Mouse (Mus musculus) testis, adult 2 months (tissue): ENCODE data around the gene Blm. TPM values are rescaled to one million over a fixed set of nuclear protein-coding genes. Genes with fewer than 3 reads are reported as not detected.

Experiments
- H3K27ac ChIP-seq: fragments of 200-500 bp; 2 replicates; pipeline ENCODE4 v1.5.1; 2012; ENCODE audit warnings: low read depth, low read length; ENCODE audit not compliant: control insufficient read depth, insufficient read depth
- H3K27me3 ChIP-seq: fragments of 200-500 bp; 2 replicates; pipeline ENCODE4 v1.6.1; 2012; ENCODE audit warnings: mild to moderate bottlenecking, low read length, moderate library complexity; ENCODE audit not compliant: control insufficient read depth, insufficient read depth
- H3K36me3 ChIP-seq: fragments of 200-500 bp; 2 replicates; pipeline ENCODE4 v1.6.1; 2012; ENCODE audit warnings: mild to moderate bottlenecking, low read length; ENCODE audit not compliant: control insufficient read depth, insufficient read depth
- H3K4me1 ChIP-seq: fragments of 200-500 bp; 2 replicates; pipeline ENCODE4 v1.6.1; 2012; ENCODE audit warnings: low read length; ENCODE audit not compliant: control insufficient read depth, insufficient read depth
- H3K4me3 ChIP-seq: fragments of 200-500 bp; 2 replicates; pipeline ENCODE4 v1.5.1; 2012; ENCODE audit warnings: low read depth, mild to moderate bottlenecking, low read length, moderate library complexity, mixed read lengths; ENCODE audit not compliant: control insufficient read depth
- CTCF ChIP-seq: fragments of 200-500 bp; IDR thresholded peaks from 2 replicates; pipeline ENCODE4 v1.5.1; 2012; ENCODE audit warnings: low read depth, mild to moderate bottlenecking, inconsistent platforms, low read length, moderate library complexity; ENCODE audit not compliant: control insufficient read depth, insufficient read depth, insufficient replicate concordance
- POLR2A ChIP-seq: fragments of 200-500 bp; IDR thresholded peaks from 2 replicates; pipeline ENCODE4 v1.6.1; 2012; ENCODE audit warnings: low read depth, mild to moderate bottlenecking, inconsistent platforms, low read length, moderate library complexity; ENCODE audit not compliant: control insufficient read depth
- polyA plus RNA-seq: library from polyadenylated mRNA; depleted of rRNA; stranded (reverse); fragments of >200 nt; gene quantifications from 2 replicates; pipeline ENCODE4 v1.2.3, GENCODE M21; 2012

The Blm gene
- polyA plus RNA-seq, 1 experiment: 7.0 TPM

- H3K27ac ChIP-seq: no peak overlapping the region; the same call in 1 of the 2 replicates
- no peak for TF ChIP-seq POLR2A
- no peak for TF ChIP-seq CTCF
- no peak overlapping the region for H3K4me3 ChIP-seq
- H3K36me3 ChIP-seq: no peaks in the 10 kb centered on the region
- no peaks in the 10 kb centered on the region for H3K27me3 ChIP-seq
- no peaks in the 10 kb centered on the region; the same call in 1 of the 2 replicates for H3K4me1 ChIP-seq
Observed at GRCm38 (mm10) chr7:80453121-80453520, 81.8 kb downstream of the Blm start.

GRCm38 (mm10) chr7:80452241-80452640 lies 82.7 kb downstream of the Blm start:
- H3K36me3 ChIP-seq: no peaks in the 10 kb centered on the region
- TF ChIP-seq POLR2A: no peak
- TF ChIP-seq CTCF: no peak
- no peaks in the 10 kb centered on the region; the same call in 1 of the 2 replicates for H3K4me1 ChIP-seq
- H3K4me3 ChIP-seq: no peak overlapping the region
- no peak overlapping the region for H3K27ac ChIP-seq
- no peaks in the 10 kb centered on the region for H3K27me3 ChIP-seq

GRCm38 (mm10) chr7:80451550-80452232 lies 83.2 kb downstream of the Blm start:
- TF ChIP-seq CTCF: no peak
- no peak for TF ChIP-seq POLR2A
- Histone ChIP-seq H3K4me1 (no peaks in the 10 kb centered on the region; the same call in 1 of the 2 replicates), H3K36me3 (no peaks in the 10 kb centered on the region), H3K27ac (no peak overlapping the region), H3K4me3 (no peak overlapping the region), H3K27me3 (no peaks in the 10 kb centered on the region)

GRCm38 (mm10) chr7:80450354-80450753 lies 84.6 kb downstream of the Blm start:
- no peaks in the 10 kb centered on the region for H3K4me1 ChIP-seq
- no peaks in the 10 kb centered on the region for H3K36me3 ChIP-seq
- no peak overlapping the region for H3K27ac ChIP-seq
- H3K27me3 ChIP-seq: no peaks in the 10 kb centered on the region
- TF ChIP-seq CTCF (no peak), POLR2A (no peak)
- H3K4me3 ChIP-seq: no peak overlapping the region

GRCm38 (mm10) chr7:80449620-80450091 lies 85.3 kb downstream of the Blm start:
- Histone ChIP-seq H3K4me1 (no peaks in the 10 kb centered on the region), H3K27me3 (no peaks in the 10 kb centered on the region), H3K27ac (no peak overlapping the region), H3K36me3 (no peaks in the 10 kb centered on the region), H3K4me3 (no peak overlapping the region)
- TF ChIP-seq CTCF: no peak
- no peak for TF ChIP-seq POLR2A

GRCm38 (mm10) chr7:80447336-80447735 lies 87.6 kb downstream of the Blm start:
- Histone ChIP-seq H3K27me3 (no peaks in the 10 kb centered on the region), H3K27ac (no peak overlapping the region), H3K4me3 (no peak overlapping the region), H3K4me1 (no peaks in the 10 kb centered on the region), H3K36me3 (no peaks in the 10 kb centered on the region)
- no peak for TF ChIP-seq POLR2A
- TF ChIP-seq CTCF: no peak

GRCm38 (mm10) chr7:80446221-80446878 lies 88.6 kb downstream of the Blm start:
- Histone ChIP-seq H3K4me1 (no peaks in the 10 kb centered on the region), H3K27ac (no peak overlapping the region)

More at GRCm38 (mm10) chr7:80446221-80446878, 88.6 kb downstream of the Blm start:
- Histone ChIP-seq H3K27me3 (no peaks in the 10 kb centered on the region), H3K36me3 (no peaks in the 10 kb centered on the region), H3K4me3 (no peak overlapping the region)
- TF ChIP-seq POLR2A (no peak), CTCF (no peak)
